Mouse (Mus musculus): ENCODE measurements at regions not wholly inside any gene's neighbourhood (a gene's known extent, or its start where the extent isn't known, plus 50 kb on each side); places are given as distances from the start of the nearest gene placed in this dataset.

GRCm38 (mm10) chr4:11903861-11904260 lies 77.2 kb downstream of the Gm10604 start:
- no peak for DNase-seq
- TF ChIP-seq CTCF (IDR thresholded peaks at IDR 0.05; ENCODE audit: borderline replicate concordance, insufficient read depth, low read depth, low read length) (no peak), POLR2A (IDR thresholded peaks at IDR 0.05; ENCODE audit: borderline replicate concordance, insufficient read depth, low read length) (no peak)
- H3K4me1 ChIP-seq (ENCODE audit: control insufficient read depth, insufficient read depth, low read length), result no peaks in the 10 kb centered on the region
- no peak overlapping the region for H3K4me3 ChIP-seq (replicated peaks; ENCODE audit: insufficient read depth, low read depth, low read length)
- 96% methylated on average over 1 of the region's 1 CpGs for whole genome bisulfite sequencing
- H3K27ac ChIP-seq (ENCODE audit: insufficient read depth, low read length), result no peak overlapping the region
- H3K27me3 ChIP-seq (ENCODE audit: control insufficient read depth, insufficient read depth, low read length), result no peaks in the 10 kb centered on the region

DNA sequence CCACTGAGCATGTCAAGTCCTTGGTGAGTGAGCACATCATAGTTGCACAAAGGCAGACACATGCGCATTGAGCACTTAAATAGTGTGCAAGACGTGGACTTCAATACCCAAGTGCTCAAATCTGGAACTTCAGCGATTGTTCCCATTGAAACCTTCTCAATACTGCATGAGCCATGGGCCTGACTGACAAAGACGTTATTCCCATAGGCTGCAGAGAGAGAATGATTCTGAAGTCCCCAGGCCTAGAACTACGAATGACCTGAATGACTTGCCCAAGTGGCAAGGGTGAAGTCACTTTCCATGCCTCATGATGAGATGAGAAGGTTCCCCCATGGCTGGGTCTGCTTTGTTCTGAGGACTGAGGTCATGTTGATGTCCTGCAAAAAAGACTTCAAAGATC lies 77.7 kb downstream of the Gm10604 start:
- WGBS, result 89% methylated on average over 5 of the region's 5 CpGs
- Histone ChIP-seq H3K27me3 (ENCODE audit: control insufficient read depth, insufficient read depth, low read length) (no peaks in the 10 kb centered on the region), H3K27ac (ENCODE audit: insufficient read depth, low read length) (no peak overlapping the region), H3K4me3 (replicated peaks; ENCODE audit: insufficient read depth, low read depth, low read length) (no peak overlapping the region), H3K4me1 (ENCODE audit: control insufficient read depth, insufficient read depth, low read length) (no peaks in the 10 kb centered on the region)
- no peak for TF ChIP-seq POLR2A (IDR thresholded peaks at IDR 0.05; ENCODE audit: borderline replicate concordance, insufficient read depth, low read length)
- no peak for TF ChIP-seq CTCF (IDR thresholded peaks at IDR 0.05; ENCODE audit: borderline replicate concordance, insufficient read depth, low read depth, low read length)
- DNase-seq, result no peak

DNA sequence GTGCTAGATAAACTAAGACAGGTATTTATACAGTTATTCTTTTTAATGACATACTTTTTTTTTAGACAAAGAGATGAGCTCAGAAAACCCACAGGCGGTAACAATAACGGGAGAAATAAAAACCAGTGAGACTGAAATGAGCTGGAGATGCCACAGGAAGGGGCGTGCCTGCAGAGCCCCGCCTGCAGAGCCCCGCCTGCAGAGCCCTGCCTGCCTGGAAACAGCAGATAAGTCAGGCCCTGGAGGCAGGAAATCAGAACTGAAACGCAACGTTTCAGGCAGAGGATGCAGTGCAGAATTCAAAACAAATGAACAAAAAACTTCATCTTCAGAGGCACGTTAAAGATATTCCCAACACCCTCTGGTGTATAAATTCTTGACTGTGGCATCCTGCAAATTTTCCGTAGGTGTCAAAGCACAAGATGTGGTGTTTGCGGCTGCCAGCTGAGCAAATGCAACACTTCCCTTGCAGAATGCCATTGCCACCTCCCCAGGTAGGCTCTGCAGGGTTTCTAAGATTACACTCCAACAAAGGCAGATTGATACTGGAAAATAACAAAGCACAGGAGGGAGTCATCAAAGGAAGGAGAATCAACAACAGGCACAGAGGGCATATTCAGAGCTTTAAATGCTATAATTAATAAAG lies 81.0 kb downstream of the Gm10604 start:
- Histone ChIP-seq H3K4me3 (replicated peaks; ENCODE audit: insufficient read depth, low read depth, low read length) (no peak overlapping the region), H3K27ac (ENCODE audit: insufficient read depth, low read length) (no peak overlapping the region), H3K27me3 (ENCODE audit: control insufficient read depth, insufficient read depth, low read length) (no peaks in the 10 kb centered on the region), H3K4me1 (ENCODE audit: control insufficient read depth, insufficient read depth, low read length) (no peaks in the 10 kb centered on the region)
- no peak for DNase-seq
- TF ChIP-seq CTCF (IDR thresholded peaks at IDR 0.05; ENCODE audit: borderline replicate concordance, insufficient read depth, low read depth, low read length), result no peak
- TF ChIP-seq POLR2A (IDR thresholded peaks at IDR 0.05; ENCODE audit: borderline replicate concordance, insufficient read depth, low read length), result no peak
- WGBS, result 20% methylated on average over 10 of the region's 10 CpGs

DNA sequence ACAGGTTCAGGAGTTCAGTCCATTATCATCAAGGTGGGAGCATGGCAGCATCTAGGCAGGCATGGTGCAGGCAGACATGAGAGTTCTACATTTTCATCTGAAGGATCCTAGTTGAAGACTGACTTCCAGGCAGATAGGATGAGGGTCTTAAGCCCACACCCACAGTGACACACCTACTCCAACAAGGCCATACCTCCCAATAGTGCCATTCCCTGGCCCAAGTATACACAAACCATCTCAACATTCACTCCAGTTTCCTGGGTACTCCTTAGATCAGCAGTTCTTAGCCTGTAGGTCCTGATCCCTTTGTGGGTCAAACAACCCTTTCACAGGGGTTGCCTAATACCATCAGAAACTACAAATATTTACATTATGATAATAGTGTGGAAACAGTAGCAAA lies 83.8 kb downstream of the Gm10604 start:
- Histone ChIP-seq H3K27ac (ENCODE audit: insufficient read depth, low read length) (no peak overlapping the region), H3K4me3 (replicated peaks; ENCODE audit: insufficient read depth, low read depth, low read length) (no peak overlapping the region), H3K4me1 (ENCODE audit: control insufficient read depth, insufficient read depth, low read length) (no peaks in the 10 kb centered on the region), H3K27me3 (ENCODE audit: control insufficient read depth, insufficient read depth, low read length) (no peaks in the 10 kb centered on the region)
- TF ChIP-seq CTCF (IDR thresholded peaks at IDR 0.05; ENCODE audit: borderline replicate concordance, insufficient read depth, low read depth, low read length) (no peak), POLR2A (IDR thresholded peaks at IDR 0.05; ENCODE audit: borderline replicate concordance, insufficient read depth, low read length) (no peak)
- DNase-seq, result no peak

DNA sequence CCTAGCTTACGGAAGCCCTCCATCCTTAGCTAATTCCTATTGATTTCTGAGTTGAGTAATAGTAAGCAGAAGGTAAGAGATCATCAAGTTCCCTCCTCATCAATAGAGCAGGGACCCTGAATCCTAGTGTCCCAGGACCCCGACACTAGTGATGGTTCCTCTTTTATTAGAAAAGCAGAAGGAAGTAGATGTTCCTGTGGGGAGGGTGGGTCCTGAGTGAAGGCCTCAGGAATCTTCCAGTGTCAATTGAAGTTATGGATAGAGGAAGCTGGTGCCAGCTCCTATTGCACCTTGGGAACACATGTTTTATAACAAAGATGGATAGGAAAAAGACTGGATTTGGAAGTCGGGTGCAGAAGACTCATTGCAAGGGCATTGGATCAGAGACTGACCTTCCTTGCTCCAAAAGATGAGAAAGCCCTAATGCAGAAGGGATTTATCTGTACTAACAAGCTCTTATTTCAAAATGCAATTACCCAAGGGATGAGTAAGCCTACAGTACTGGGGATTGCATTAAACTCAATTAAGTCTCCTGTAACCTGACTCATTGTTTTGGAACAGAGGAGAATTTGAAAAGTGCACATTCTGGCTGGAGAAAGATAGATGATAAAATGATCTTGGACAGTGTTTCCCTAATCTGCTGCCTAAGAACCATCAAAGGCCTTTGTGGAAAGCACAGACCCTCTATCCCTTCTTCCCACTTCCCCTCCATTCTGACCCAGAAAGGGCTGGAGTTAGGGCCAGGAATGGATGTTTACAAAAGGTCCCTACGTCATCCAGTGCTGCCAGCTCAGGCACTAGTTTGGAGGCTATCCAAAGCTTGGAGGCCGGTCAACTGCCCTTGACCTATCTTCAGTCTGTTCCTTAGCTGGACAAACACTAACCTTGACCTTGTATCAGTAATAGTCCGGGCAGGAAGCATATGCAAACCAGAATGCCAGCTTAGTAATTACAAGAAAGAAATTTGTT lies 84.9 kb downstream of the Gm10604 start:
- no peaks in the 10 kb centered on the region for H3K4me1 ChIP-seq (ENCODE audit: control insufficient read depth, insufficient read depth, low read length)
- DNase-seq, result peak in 1 of 2 experiments; percentile 20
- H3K4me3 ChIP-seq (replicated peaks; ENCODE audit: insufficient read depth, low read depth, low read length), result no peak overlapping the region
- 68% methylated on average over 6 of the region's 6 CpGs for WGBS
- no peak for TF ChIP-seq CTCF (IDR thresholded peaks at IDR 0.05; ENCODE audit: borderline replicate concordance, insufficient read depth, low read depth, low read length)
- TF ChIP-seq POLR2A (IDR thresholded peaks at IDR 0.05; ENCODE audit: borderline replicate concordance, insufficient read depth, low read length), result no peak
- H3K27ac ChIP-seq (ENCODE audit: insufficient read depth, low read length), result no peak overlapping the region
- no peaks in the 10 kb centered on the region for H3K27me3 ChIP-seq (ENCODE audit: control insufficient read depth, insufficient read depth, low read length)

GRCm38 (mm10) chr4:11893560-11894205 lies 87.4 kb downstream of the Gm10604 start:
- no peak for DNase-seq
- Histone ChIP-seq H3K4me1 (ENCODE audit: control insufficient read depth, insufficient read depth, low read length) (no peaks in the 10 kb centered on the region), H3K27ac (ENCODE audit: insufficient read depth, low read length) (no peak overlapping the region), H3K27me3 (ENCODE audit: control insufficient read depth, insufficient read depth, low read length) (no peaks in the 10 kb centered on the region), H3K4me3 (replicated peaks; ENCODE audit: insufficient read depth, low read depth, low read length) (no peak overlapping the region)
- 55% methylated on average over 9 of the region's 9 CpGs for WGBS
- TF ChIP-seq POLR2A (IDR thresholded peaks at IDR 0.05; ENCODE audit: borderline replicate concordance, insufficient read depth, low read length), result no peak
- TF ChIP-seq CTCF (IDR thresholded peaks at IDR 0.05; ENCODE audit: borderline replicate concordance, insufficient read depth, low read depth, low read length), result no peak

GRCm38 (mm10) chr4:11889039-11889600 lies 91.9 kb downstream of the Gm10604 start:
- no peak for TF ChIP-seq CTCF (IDR thresholded peaks at IDR 0.05; ENCODE audit: borderline replicate concordance, insufficient read depth, low read depth, low read length)
- no peak for TF ChIP-seq POLR2A (IDR thresholded peaks at IDR 0.05; ENCODE audit: borderline replicate concordance, insufficient read depth, low read length)
- no peaks in the 10 kb centered on the region for H3K4me1 ChIP-seq (ENCODE audit: control insufficient read depth, insufficient read depth, low read length)
- no peak overlapping the region for H3K27ac ChIP-seq (ENCODE audit: insufficient read depth, low read length)
- H3K27me3 ChIP-seq (ENCODE audit: control insufficient read depth, insufficient read depth, low read length), result no peaks in the 10 kb centered on the region
- no peak overlapping the region for H3K4me3 ChIP-seq (replicated peaks; ENCODE audit: insufficient read depth, low read depth, low read length)
- DNase-seq, result no peak
- 16% methylated on average over 6 of the region's 6 CpGs for WGBS

Measured in cerebellum, adult 2 months (tissue).